Mouse (Mus musculus): ENCODE results near the gene Necab2. TPM values are rescaled to one million over a fixed set of nuclear protein-coding genes. Genes with fewer than 3 reads are reported as not detected.

Gene Necab2
- total RNA-seq (2015; ENCODE audit: low replicate concordance) (not detected in 2 replicates), total RNA-seq (2017; ENCODE audit: low replicate concordance) (not detected in 2 replicates)

DNA sequence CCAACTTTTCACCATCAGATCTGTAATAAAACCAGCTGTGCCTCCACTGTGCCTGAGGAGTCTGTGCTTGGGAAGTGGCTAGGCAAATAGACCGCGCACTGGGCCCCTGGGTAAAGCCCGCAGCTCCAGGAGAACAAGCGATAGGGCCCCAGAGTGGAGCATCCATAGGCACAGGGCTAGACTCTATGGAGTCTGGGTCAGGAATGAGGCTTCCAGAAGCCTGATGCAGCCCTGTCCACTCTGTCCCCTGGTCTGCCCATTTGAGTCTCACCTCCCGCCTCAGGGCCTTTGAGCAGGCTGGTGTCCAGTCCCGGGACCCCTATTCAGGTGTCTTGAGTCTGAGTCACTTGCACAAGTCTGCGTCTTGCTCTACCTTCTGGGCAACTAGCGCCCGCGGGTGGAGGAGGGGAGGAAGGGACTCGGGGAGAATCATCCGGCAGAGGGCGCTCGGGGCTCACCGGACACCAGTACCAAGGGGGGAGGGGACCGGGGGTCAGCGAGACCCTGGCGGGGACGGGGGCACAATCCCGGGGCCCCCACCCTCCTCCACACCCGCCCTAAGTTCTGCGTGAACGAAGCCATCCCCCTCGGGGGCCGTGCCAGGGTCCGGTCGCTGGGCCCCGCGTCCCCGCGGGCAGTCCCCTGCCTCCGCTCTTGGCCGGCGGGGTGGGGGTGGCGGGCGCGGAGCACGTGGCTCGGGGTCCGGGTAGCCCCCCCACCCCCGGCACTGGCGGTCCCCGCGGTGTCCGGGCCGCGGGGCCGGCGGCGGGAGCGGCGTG, at the start of gene Necab2:
TSS of gene Necab2 (plus strand) at position 509 of the 779 bp plus-strand sequence.
- no peak for ATAC-seq (replicated peaks; ENCODE audit: low FRiP score, poor library complexity, severe bottlenecking)

DNA sequence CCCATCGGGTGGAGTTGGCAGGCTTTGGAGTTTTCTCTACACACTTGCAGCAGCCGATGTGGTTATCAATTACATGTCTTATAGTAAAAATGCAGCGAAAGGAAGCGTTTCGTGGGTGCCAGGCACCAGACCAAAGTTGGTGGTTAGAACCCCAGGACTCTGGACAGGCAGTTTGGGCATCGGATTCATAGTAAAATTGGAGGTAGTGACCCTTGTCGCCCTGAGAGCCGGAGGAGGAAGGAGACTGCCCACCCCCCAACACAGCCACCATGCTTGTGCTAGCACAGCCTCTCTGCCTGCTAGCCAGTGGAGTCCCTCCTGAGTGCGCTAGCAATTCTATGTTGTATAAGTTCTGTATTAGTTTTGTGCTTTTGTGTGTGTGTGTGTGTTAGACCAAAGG, 48.0 kb upstream of the Necab2 start:
- no peak for ATAC-seq (replicated peaks; ENCODE audit: low FRiP score, poor library complexity, severe bottlenecking)

DNA sequence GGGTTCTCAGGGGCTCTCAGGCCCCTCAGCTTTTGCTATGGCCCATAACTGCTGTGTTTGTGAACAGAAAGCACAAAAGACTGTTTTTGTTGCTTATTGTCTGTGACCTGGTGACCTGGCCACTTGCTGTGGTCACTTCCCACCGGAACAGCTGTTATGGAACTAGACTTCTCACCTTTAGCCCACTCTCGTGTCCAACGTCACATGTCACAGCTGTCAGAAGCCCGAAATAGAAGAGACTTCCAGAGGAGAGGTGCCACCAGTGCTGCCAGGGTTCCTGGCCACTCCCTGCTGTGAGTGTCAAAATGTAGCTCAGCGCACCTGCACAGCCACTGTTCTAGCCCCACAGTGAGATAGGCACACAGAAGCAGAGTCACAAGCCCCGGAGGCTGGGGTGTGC, 47.3 kb upstream of the Necab2 start:
- no peak for ATAC-seq (replicated peaks; ENCODE audit: low FRiP score, poor library complexity, severe bottlenecking)

DNA sequence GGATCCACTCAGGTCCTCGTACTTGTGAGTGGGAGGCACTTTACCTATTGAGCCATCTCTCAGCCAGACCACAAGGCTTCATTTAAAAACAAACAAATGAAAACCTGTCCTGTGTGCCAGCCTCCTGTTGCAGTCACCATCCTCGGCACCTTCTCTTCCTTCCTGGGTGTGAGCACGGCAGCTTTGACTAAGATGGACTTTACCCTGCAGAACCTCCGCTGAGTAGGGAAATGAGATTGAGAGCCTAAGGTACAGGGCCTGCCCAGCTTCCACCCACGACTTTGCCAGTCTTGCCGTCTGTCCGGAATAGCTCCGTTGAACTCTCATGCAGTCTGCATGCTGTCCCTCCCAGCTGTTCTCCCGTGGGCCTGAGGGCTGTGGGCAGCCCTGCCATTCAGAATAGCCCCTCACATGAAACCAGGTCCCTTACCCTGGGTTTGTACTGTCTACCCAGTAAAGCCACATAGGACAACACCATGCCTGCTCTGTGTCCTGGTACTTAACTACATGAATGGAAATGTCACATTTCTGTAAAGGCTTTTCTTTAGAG, 46.3 kb upstream of the Necab2 start:
- ATAC-seq (replicated peaks; ENCODE audit: low FRiP score, poor library complexity, severe bottlenecking), result no peak

DNA sequence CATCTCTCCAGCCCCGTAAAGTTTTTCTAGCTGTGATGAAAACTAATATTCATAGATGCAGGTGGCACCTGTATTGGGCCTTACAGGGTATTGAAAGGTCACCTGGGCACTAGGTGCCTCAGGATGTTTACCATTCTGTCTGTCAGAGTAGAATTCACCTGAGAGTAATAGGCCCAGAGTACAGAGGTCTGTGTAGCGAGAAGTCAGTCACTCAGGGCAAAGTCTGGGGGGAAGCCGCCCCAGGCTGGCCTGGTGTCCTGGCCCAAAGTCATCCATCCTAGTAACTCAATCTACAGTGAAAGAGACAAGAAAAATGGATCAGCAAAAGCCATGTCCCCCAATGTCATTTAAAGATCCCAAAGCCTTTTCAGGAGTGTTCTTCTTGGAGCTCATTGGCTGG, 45.6 kb upstream of the Necab2 start:
- no peak for ATAC-seq (replicated peaks; ENCODE audit: low FRiP score, poor library complexity, severe bottlenecking)

DNA sequence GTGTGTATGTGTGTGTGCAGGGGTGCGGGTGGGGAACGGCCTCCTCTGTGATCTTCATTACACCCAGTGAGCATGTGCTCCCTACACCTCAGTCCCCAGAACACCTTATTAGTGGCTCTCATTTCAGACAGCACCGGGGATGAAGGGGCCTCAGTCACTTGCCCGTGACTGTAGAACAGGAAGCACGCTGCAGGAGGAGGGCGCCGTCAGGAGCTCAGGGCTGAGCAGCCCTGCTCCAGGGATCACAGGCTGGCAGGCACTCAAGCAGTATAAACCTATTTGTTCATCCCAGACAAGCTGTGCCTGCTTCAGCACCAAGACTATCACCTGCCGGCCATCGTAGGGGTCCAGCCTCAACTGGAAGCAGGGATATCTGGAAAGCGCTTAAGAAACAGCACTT, 42.6 kb upstream of the Necab2 start:
- ATAC-seq (replicated peaks; ENCODE audit: low FRiP score, poor library complexity, severe bottlenecking), result no peak

DNA sequence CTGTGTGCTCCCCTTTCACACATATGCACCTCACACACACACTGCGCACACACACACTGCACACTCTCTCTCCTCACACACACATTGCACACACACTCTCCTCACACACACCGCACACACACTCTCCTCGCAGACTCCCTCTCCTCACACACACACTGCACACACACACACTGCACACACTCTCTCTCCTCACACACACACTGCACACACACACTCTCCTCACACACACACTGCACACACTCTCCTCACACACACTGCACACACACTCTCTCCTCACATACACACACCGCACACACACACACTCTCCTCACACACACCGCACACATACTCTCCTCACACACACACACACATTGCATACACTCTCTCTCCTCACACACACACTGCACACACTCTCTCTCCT, 41.9 kb upstream of the Necab2 start:
- no peak for ATAC-seq (replicated peaks; ENCODE audit: low FRiP score, poor library complexity, severe bottlenecking)

DNA sequence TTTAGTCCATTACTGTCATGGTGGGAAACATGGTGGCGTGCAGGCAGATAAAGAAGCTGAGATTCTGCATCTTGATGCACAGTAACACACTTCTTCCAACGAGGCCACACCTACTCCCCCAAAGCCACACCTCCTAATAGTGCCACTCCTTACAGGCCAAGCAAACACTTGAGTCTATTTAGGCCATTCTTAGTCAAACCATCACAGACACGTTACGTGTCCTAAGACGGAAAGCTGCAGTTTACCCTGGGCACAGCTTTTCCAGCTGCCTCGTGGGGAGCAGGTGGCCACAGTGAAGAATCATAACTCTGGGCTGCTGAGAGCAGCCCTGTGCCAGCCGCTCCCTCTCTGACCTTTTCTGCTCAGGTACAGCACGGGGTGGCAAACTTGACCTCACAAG, 38.2 kb upstream of the Necab2 start:
- no peak for ATAC-seq (replicated peaks; ENCODE audit: low FRiP score, poor library complexity, severe bottlenecking)

DNA sequence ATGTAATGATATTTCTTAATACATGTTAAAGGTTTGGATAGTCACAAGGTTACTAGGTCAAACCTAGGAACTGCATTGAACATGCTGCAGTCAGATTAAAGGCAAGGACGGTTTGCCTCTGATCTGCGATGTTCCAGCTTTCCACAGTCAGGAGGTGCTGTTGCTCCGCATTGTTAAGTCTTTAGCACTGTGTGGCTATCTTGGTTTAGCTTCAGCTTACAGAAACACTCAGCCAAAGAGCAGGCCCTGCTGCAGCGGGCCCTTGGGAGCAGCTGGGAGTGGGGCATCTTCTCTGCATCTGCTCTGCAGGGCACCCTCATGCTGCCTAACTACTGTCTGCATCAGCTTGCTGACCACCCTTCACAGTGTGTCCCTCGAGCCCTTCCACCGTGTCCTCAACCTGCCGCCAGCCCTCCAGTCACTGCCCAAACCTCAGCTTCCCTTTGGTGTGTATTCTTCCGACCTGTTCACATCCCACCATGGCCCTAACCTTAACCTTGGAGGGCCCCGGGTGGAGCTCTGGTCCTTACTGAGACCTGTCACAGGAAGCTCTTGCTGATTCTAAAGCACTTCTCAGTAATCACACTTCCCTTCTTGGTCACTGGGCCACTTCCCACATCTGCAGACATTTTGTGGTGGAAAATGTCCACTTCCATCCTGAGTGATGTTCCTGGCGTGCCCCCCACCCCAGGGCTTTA, 34.3 kb upstream of the Necab2 start:
- no peak for ATAC-seq (replicated peaks; ENCODE audit: low FRiP score, poor library complexity, severe bottlenecking)

DNA sequence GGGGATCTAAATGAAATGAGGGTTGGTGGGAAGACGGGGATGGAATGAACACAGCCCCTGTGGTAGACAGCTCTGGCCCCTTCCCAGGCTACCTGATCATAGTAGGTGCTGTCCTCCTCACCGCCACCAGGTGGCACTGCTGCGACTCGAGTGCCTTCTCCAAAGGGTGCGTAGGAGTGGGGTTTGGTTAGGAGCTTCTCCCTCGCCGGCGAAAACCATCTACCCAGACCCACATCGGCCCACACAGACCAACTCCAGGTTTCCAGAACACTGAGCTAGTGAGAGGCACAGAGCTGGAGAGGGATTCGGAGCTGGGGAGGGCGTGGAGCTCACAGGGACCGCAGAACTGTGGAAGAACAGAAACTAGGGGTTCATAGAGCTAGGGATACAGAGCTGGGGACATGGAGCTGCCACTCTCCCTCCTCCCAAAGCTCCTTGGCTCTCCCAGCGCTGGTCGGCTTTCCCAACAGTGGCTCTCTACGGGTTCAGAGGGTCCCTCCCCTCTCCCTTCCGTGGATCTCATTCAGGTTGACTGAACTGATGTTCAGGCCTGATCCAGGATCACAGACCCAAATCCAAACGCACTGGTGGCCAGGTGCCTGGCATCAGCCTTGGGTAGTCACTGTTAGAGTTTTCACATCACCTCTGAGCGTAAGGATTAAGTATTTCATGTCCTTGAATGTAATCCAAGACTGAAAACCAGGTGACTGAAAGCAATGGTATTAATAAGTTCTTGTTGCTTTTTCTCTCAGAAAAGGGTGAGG, 33.6 kb upstream of the Necab2 start:
- ATAC-seq (replicated peaks; ENCODE audit: low FRiP score, poor library complexity, severe bottlenecking), result peak; percentile 72

DNA sequence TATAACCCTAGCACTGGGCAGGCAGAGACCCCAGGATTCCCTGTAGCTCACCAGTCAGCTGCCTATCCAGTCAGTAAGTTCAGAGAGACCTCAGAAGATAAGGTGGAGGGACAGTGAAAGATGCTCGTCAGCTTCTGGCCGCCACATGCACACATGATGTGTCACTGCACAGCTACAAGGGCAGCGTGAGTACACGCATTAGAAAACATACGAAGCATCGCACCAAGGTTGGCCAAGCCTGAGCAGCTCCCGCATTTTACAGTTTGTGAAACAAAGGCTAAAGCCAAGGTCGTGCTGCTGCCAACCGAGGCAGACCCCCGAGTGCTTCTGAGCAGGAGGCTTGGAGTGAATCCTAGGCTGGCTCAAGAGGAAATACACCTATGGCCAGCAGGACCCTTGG, 32.9 kb upstream of the Necab2 start:
- no peak for ATAC-seq (replicated peaks; ENCODE audit: low FRiP score, poor library complexity, severe bottlenecking)

DNA sequence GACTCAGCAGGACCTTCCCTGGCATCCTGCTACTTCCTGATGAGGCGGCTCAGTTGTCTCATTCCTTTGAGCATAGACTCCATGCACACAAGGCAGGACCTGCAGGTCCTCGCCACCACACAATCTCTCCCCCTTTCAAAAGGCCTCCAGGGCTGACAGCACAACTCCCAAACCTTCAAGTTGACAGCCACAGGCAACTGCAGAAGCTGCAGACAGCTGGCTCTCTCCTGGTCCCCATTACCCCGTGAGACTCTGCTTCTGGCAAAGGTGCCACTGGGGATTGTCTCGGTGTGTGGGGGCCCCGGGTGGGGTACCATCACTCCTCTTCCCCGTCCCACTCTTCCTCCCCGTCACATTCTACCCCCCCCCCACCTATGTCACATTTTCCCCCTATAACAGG, 26.2 kb upstream of the Necab2 start:
- no peak for ATAC-seq (replicated peaks; ENCODE audit: low FRiP score, poor library complexity, severe bottlenecking)

DNA sequence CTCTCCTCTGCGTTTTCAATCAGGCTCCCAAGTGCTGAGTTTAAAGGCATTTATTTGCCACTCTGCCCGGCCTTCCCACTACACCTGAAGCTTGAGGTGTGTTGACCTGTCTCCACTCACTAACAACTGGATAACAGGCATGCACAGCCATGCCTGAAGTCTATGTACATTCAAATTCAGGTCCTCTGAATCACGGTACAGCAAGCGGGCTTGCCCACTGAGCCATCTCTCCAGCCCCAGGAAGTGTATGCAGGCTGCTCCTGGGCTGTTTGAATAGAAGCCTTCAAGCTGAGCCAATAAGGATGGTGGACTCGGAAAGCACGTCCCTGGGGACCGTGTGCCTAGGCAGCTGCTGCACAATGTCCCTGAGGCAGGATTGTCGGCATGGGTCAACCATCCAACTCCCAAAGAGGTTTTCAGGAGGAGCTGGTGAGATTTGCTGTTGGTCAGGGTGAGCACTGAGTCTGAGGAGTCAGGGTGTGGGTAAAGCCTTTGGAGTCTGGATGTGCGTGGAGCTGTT, 24.9 kb upstream of the Necab2 start:
- ATAC-seq (replicated peaks; ENCODE audit: low FRiP score, poor library complexity, severe bottlenecking), result no peak

DNA sequence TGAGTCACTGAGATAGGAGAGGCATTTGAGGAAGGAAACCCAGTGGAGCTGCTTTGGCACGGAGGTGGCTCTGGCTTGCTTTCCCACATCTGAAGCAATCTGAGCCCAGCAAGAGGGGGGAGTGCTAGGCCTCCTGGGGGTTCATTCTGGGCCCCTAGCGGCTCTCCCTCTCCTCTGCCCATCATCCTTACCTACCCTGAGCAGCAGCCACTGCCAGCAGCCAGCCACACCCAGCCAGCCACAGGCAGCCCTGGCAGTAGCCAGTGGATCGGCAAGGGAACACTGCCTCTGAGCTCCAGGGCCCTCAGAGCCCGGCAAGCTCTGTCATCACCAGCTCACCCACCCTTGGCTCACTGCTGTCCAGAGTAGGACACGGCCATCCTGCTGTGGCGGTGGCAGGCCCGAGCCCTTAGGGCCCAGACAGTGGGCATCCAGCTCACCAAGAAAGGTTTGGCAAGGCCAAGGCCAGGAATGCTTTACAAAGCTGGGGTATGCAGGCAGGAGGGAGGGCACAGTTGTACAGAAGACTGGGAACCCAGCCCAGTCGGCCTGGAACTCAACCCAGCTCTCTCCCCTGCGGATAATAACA, 24.3 kb upstream of the Necab2 start:
- no peak for ATAC-seq (replicated peaks; ENCODE audit: low FRiP score, poor library complexity, severe bottlenecking)

DNA sequence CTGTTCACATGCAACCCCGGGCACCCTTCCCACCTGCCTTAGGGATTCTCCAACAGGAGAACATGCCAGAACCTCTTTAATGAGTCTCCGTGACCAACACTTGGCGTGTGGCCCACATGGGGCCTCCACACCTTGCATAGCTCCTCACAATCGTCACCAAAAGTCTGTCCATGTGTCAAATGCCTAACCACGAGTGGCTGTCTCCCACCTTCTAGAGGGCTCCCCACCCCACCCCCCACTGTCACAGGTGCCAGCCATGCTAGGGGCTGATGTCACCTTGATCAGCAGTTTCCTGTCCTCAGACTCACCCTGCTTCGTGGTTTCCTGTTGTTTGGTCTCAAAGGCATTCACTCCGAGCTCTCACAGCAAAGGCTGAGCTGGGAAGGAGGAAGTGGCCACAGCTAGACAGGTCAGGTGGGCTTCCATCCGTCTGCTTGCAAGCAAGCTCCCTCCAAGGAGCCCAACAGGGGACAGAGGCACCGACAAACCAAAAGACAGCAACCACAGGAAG, 22.8 kb upstream of the Necab2 start:
- ATAC-seq (replicated peaks; ENCODE audit: low FRiP score, poor library complexity, severe bottlenecking), result no peak

DNA sequence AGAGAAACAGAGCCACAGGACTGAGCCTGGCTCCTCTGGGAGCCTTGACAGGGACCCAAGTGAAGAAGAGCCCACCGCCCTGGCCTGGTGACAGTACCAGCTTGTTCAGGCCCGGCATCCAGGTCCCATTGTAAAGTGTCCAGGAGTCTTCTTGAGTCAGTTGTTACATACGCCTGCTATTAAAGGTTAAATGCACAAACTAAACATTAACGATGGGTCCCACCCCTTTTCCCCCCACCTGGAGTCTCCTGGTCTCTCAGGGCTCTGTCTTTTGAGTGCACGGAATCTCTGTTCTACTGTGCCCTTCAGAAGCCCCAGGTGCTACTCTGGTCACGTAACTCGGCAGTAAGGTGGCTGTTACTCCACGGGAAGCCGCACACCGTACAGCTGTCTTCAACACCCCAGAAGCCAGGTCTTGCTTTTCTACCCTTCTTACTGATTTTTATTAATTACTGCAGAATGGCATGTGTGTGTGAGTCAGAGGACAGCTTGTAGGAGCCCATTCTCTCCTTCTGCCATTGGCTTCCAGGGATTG, 22.3 kb upstream of the Necab2 start:
- no peak for ATAC-seq (replicated peaks; ENCODE audit: low FRiP score, poor library complexity, severe bottlenecking)

DNA sequence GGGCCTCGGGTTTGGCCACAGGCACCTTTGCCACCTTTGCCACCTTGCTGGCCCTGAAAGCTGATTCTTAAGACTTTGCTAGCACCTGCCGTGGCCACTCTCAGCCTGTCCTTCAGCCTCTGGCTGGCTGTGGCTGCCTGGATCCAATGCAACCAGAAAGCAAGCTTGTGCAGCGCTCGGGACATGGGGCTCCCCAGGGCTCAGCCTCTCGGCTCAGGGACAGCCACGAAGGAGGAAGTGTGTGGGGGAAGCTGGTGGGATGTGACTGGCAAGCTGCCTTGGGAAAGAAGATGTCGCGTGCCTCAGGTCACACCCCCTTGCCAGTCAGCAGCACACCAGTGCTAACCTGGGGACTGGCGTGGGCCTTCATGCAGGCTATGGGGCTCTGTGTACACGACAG, 21.8 kb upstream of the Necab2 start:
- no peak for ATAC-seq (replicated peaks; ENCODE audit: low FRiP score, poor library complexity, severe bottlenecking)

DNA sequence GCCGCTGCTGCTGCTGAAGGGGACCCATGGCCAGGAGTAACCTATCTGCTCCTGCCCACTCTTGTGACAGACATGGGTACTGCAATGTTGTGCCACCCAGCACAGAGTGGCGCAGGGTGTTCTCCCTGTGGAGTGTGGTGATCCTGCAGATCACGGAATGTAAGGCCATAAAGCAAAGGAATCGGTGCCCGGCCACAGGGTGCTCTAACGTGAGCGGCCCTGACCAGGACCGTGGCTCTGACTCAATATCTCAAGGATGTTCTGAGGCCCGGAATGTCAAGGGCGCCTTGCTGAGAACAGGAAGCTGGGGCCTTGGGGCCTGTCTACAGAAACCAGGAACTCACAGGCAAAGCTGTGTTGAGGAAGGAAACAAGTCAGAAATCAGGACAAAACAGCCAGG, 21.0 kb upstream of the Necab2 start:
- ATAC-seq (replicated peaks; ENCODE audit: low FRiP score, poor library complexity, severe bottlenecking), result no peak

DNA sequence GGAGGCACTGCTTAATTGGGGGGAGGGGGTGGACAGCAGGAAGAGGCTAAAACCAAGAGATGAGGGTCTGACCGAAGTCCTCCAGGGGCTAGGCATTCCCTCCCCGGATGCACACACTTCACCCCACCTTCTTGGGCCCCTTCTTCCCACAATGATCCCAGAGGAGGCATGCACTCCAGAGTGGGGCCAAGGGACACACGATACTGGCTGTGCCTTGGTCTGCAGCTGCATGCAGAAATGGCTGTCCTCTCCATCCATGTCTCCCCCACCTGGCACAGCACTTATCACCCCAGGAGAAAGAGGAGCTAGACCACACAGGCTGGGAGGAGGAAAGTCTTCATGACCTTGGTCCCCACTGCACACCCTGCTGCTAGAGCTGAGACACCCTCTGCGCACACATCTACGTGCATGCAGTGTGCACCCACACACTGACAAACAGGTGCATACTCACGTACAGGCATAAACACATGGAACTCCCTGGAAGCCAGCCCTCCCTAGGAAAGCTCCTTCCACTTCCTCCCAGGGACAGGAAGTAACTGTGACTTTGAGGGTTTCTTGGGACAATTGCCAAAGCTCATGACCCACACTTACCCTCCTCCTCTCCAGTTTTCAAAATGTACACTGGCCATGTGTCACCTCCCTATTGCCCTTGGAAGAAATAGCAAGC, 20.3 kb upstream of the Necab2 start:
- no peak for ATAC-seq (replicated peaks; ENCODE audit: low FRiP score, poor library complexity, severe bottlenecking)
